Mouse (Mus musculus): ENCODE measurements around the gene 1700001K19Rik. TPM values are rescaled to one million over a fixed set of nuclear protein-coding genes. Genes with fewer than 3 reads are reported as not detected.

1700001K19Rik gene
- polyA plus RNA-seq, 1 experiment = 0.05 TPM

DNA sequence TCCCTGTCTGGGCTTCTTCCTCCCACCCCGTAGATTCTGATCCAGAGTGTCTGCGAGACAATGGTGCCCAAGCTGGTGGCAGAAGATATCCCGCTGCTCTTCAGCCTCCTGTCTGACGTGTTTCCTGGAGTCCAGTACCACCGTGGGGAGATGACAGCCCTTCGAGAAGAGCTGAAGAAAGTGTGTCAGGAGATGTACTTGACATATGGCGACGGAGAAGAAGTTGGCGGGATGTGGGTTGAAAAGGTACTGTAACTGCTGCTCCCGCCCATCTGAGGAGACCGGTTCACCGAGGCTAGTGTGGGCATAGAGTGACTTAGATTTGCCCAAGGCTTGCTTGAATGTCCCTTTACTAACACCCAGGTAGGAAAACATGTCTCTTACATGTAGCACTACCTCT lies 46.1 kb downstream of the 1700001K19Rik start:
- no peak overlapping the region for H3ac ChIP-seq (ENCODE audit: control insufficient read depth, insufficient read length)
- TF ChIP-seq TCF12 (IDR thresholded peaks at IDR 0.05; ENCODE audit: insufficient read depth, poor library complexity, severe bottlenecking) (no peak), POLR2A (IDR thresholded peaks at IDR 0.05; ENCODE audit: insufficient read length, low read depth) (no peak), MYOG (IDR thresholded peaks at IDR 0.05; ENCODE audit: control insufficient read depth in 1 of 3, insufficient read depth in 1 of 3, insufficient read length in 2 of 3, low read depth in 2 of 3) (no peak), SRF (IDR thresholded peaks at IDR 0.05; ENCODE audit: control insufficient read depth, insufficient read length, low read depth) (no peak), USF1 (IDR thresholded peaks at IDR 0.05; ENCODE audit: low read depth) (no peak), MYOD1 (IDR thresholded peaks at IDR 0.05; ENCODE audit: control insufficient read depth in 1 of 3, insufficient read length in 2 of 3, low read depth in 2 of 3) (no peak), POLR2AphosphoS2 (IDR thresholded peaks at IDR 0.05; ENCODE audit: insufficient read length, low read depth) (no peak), MAX (IDR thresholded peaks at IDR 0.05; ENCODE audit: low read depth) (no peak), TCF3 (IDR thresholded peaks at IDR 0.05; ENCODE audit: insufficient read length, low read depth) (no peak), E2F4 (IDR thresholded peaks at IDR 0.05; ENCODE audit: insufficient read depth) (no peak), CEBPB (IDR thresholded peaks at IDR 0.05; ENCODE audit: insufficient read depth, poor library complexity, severe bottlenecking) (no peak), REST (IDR thresholded peaks at IDR 0.05; ENCODE audit: insufficient read depth, insufficient read length) (no peak)
- H3K4me3 ChIP-seq = no peak overlapping the region
- no peak overlapping the region for H3K4me2 ChIP-seq (ENCODE audit: low read depth)
- no peaks in the 10 kb centered on the region for H3K79me2 ChIP-seq (ENCODE audit: control insufficient read depth, insufficient read depth)
- H3K36me3 ChIP-seq (ENCODE audit: control insufficient read depth, insufficient read depth) = peaks cover 52% of the 10 kb centered on the region
- H3K27me3 ChIP-seq (ENCODE audit: control insufficient read depth, insufficient read depth, insufficient read length) = no peaks in the 10 kb centered on the region

- no peak for TF ChIP-seq REST (IDR thresholded peaks at IDR 0.05; ENCODE audit: insufficient read depth, insufficient read length)
- Histone ChIP-seq H3K4me3 (no peak overlapping the region), H3K4me2 (ENCODE audit: low read depth) (no peak overlapping the region), H3K27me3 (ENCODE audit: control insufficient read depth, insufficient read depth, insufficient read length) (no peaks in the 10 kb centered on the region), H3K79me2 (ENCODE audit: control insufficient read depth, insufficient read depth) (no peaks in the 10 kb centered on the region), H3ac (ENCODE audit: control insufficient read depth, insufficient read length) (no peak overlapping the region), H3K36me3 (ENCODE audit: control insufficient read depth, insufficient read depth) (peaks cover 80% of the 10 kb centered on the region)
Observed at GRCm38 (mm10) chr12:110630056-110630455, 52.4 kb downstream of the 1700001K19Rik start.

Other genes with a start within 250 kb of the 1700001K19Rik start
- gene Ppp2r5c, start 235.5 kb downstream of the 1700001K19Rik start, polyA plus RNA-seq (2012; fragmentation: generic; extraction: Trizol) = 42.1 TPM
- gene Dync1h1, start 81.2 kb downstream of the 1700001K19Rik start, polyA plus RNA-seq (2012; fragmentation: generic; extraction: Trizol) = 128 TPM
- 110 TPM for gene Hsp90aa1, start 20.1 kb upstream of the 1700001K19Rik start, polyA plus RNA-seq (2012; fragmentation: generic; extraction: Trizol)
- 13.9 TPM for gene Wdr20, start 55.3 kb upstream of the 1700001K19Rik start, polyA plus RNA-seq (2012; fragmentation: generic; extraction: Trizol)
- 3.3 TPM for gene Mok, start 158.3 kb upstream of the 1700001K19Rik start, polyA plus RNA-seq (2012; fragmentation: generic; extraction: Trizol)
- 3.1 TPM for gene Zfp839, start 167.6 kb upstream of the 1700001K19Rik start, polyA plus RNA-seq (2012; fragmentation: generic; extraction: Trizol)
- gene Cinp, start 206.5 kb upstream of the 1700001K19Rik start, polyA plus RNA-seq (2012; fragmentation: generic; extraction: Trizol) = 54.4 TPM
- 4.2 TPM for gene Tecpr2, start 206.6 kb upstream of the 1700001K19Rik start, polyA plus RNA-seq (2012; fragmentation: generic; extraction: Trizol)

All from myocyte (in vitro differentiated cells).